Mouse (Mus musculus): ENCODE measurements around the gene Cldnd1.

Cldnd1 gene

DNA sequence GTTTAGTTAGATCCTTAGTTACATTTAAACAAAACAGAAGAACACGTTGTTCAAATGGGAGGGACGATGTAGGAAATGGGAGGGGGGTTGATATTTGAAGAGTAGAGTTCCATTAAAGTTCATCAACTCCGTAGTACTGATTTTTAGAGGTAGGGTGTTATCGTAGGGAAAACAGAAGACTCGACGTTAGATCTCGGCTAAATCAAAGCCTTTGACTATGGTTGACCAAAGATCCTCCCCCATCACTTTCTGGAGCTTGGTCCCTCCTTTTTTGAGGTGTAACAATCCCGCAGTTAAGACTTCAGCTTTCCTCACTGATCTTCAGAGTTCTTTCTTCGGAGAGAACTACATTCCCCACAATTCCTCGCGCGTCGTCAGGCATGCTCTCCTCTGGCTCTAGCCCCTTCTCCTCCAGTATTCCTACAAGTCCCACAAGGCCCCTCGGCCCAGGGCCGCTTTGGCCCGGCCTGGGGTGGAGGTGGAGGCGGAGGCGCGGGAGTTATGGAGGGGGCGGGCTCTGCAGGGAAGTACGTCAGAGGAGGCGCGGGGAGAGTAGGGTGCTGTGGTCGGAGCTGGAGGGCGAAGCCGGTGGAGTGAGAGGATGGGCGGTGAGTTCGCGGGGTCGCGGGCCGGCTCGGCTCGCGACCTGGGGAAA is at the start of gene Cldnd1:
Gene Cldnd1, plus strand, starts transcription at position 434 of the 655 bp plus-strand sequence.
- peak; percentile 85 for DNase-seq (ENCODE audit: extremely low read depth, low read depth, low spot score)

DNA sequence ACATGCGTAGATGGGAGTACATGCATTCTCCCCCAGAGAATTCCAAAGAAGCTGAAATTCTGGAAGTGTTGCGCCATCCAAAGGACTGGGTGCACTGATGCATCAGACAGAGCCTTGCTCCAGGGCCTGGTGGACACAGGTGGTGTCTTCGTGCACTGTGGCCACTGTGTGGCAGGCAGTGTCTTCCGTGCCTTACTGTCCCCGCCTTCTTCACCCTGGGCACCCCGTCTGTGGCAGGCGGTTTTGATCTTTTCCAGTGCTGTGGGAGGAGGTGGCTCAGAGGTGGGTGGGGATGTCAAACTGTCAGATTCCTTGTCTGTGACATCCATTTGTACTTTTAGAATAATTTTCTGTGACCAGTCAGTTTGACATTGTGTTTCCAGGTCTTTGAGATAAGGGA is 49.0 kb upstream of the Cldnd1 start:
- no peak for DNase-seq (ENCODE audit: extremely low read depth, low read depth, low spot score)

DNA sequence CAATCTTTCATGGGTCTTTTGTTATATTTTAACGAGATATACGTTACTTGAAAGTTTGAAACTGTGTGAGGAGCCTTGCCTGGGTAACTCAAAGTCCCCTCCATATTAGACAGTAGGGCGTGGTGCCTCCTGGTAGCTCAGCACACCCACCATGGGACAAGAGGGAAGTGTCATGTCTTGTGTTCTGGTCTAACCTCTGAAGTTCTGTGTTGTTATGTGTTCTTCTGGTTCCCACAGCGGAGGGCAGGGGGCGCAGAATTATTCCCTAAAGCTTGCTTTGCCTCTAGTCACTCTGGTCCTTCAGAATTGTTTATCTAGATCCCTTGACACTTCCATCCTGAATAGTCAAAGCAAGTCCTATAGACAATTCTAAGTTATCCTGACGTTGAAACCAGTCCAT is 45.7 kb upstream of the Cldnd1 start:
- DNase-seq (ENCODE audit: extremely low read depth, low read depth, low spot score): no peak

DNA sequence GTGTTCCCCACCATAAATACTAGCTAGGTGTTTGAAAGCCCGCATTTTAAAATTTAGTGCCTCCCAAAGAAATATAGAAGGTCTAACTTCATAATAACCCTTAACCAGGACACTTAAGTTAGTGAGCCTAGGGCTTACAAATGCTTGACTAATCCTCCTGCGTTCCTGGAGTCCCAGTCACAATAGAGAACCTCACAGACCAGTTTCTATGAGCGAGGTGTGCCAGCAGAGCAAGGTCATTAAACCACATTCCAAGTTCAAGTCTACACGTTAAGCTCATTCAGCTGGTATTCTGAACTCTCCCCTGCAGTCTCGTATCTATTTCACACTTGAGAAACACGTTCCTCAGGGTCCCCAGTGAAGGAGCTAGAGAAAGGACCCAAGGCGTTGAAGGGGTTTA is 44.8 kb upstream of the Cldnd1 start:
- peak; percentile 75 for DNase-seq (ENCODE audit: extremely low read depth, low read depth, low spot score)

DNA sequence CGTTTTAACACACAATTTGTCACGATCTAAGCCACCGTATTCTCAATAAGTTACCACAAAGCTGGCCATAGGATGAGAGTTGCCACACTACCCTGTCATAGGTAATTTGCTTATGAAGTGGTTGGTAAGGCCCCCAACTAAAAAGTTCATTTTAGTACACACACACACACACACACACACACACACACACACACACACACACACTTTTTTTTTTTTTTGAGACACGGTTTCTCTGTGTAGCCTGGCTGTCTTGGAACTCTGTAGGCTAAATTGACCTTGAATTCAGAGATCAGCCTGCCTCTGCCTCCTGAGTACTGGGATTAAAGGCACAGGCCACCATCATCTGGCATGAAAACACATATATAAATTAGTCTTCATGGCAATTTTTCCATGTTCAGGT is 43.8 kb upstream of the Cldnd1 start:
- DNase-seq (ENCODE audit: extremely low read depth, low read depth, low spot score): no peak

DNA sequence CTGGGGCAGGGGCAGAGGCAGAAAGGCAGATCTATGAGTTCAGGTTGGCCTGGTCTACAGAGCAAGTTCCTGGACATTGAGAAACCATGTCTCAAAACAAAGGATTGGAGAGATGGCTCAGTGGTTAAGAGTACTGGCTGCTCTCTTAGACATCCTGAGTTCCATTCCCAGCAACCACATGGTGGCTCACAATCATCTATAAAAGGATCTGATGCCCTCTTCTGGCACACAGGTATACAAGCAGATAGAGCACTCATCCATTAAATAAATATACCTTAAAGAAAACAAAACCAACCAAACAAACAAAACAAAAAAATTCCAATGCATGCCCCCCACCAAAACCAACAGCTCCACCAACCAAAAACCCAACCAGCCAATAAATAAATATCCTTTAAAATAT is 43.2 kb upstream of the Cldnd1 start:
- no peak for DNase-seq (ENCODE audit: extremely low read depth, low read depth, low spot score)

DNA sequence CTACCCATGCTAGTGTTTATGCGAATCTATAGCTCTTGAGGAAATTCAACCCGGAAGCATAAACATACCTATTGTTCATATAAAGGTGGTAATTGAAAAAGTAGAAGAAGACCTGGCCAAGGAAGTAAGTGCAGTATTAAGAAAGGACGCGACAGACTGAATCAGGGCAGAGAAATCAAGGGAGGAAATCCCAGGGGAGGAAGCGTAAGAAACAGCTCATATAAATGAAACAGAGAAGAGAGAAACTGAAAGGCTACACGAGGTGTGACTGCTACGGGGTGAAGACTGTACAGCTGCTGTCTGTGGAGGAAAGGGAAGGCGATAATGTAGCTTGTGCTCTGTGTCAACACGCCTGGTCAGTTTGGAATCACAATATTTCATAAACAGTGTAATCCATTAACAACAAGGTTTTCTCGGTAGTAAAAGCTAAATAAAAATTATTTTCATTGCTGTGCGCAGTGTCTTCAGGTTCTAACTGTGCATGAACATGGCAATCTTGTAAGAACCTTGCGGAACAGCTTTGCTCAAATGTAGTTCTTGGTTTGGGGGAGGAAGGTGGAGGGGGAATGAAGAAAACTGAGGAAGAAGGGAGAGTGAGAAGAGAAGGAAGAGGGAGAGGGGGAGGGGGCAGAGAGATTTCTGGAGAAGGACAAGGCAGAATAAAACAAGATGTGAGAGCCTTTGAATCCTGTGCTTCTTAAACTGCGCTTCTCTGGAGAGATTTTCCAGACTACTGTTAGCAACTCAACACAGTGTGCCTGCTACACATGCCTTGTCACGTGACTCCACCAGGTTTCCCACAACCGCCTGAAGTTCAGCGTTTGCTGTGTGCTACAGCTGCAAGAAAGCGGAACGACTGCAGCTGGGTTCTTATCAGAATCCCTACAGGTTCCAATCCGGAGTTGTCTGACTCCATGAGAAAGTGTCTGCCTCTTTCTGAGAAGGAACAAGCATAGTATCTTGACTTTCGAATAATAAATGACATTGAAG is 41.9 kb upstream of the Cldnd1 start:
- no peak for DNase-seq (ENCODE audit: extremely low read depth, low read depth, low spot score)

DNA sequence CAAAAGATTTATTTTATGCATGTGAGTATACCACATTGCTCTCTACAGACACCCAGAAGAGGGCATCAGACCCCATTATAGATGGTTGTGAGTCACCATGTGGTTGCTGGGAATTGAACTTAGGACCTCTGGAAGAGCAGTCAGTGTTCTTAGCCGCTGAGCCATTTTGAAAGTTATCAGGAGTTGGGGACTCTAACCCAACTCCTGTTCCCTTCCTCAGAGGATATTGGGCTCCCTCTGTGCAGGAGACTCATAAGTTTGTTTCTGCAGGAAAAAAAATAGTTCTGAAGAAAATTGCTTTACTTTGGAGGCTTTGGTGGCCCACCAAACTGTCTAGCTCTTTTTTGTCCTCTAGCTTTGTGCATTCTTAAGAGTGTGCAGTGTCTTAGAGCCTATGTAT is 39.2 kb upstream of the Cldnd1 start:
- no peak for DNase-seq (ENCODE audit: extremely low read depth, low read depth, low spot score)

DNA sequence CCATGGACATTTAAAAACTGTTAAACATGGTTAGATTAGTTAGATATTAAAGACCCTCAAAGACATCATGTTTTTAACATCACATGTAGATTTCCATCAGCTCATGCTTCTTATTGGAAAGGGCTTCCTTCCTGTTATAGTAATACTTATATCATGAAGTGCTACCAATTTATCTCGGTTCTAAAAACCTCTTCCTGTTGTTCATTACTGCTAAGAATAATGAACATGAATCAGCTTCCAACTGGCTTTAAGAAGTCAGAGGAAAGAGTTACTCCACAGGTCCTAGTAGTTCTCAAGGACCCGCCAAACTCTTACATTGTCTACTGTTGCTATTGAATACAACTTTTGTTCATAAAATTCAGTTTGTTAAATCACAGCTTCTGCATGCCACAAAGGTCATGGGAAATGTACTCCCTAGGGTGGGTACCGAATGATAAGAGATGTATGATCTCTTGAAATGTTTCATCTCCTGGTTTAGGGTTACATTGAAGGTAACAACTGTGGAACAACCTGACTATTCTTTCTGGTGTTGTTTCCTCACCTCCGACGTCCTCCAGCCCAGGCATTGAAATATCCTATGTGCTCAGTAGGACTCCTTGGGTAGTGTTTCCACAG is 38.0 kb upstream of the Cldnd1 start:
- no peak for DNase-seq (ENCODE audit: extremely low read depth, low read depth, low spot score)

DNA sequence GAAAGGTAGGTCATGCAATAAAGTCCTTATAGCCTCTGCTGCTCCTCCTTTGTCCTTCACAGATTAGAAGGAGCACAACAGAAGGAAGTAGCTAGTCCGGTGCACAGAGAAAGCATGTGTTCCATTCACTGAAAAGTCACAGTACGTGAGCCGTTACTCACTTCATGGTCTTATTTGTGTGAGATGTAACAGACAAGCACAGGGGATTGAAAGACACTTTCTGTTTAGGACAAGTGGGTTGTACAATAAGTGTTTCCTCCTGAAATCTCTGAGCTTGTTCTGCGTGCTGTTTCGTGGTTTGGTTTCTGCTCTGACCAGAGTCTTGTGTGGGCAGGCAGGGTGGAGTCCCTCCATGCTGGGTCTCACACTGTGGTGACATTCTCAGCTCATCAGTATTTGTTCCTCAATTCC is 37.4 kb upstream of the Cldnd1 start:
- DNase-seq (ENCODE audit: extremely low read depth, low read depth, low spot score): no peak

DNA sequence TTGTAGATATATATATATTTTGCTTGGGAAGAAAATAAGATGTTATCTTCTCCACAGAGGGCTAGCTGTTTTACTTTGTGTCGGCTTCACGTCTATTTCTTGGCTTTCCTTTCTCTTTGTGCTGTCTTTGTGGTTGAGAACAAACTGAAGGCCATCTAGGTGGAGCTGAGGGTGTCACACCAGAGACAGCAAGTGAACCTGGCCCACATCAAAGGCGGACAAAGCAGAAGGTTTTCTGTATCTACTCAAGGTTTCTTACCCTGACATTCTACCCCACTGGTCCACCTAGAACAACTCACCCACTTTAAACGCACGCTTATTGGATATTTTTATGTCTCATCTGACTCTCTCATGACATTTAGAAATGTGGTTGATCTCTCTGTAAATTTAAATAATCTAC is 33.6 kb upstream of the Cldnd1 start:
- no peak for DNase-seq (ENCODE audit: extremely low read depth, low read depth, low spot score)

DNA sequence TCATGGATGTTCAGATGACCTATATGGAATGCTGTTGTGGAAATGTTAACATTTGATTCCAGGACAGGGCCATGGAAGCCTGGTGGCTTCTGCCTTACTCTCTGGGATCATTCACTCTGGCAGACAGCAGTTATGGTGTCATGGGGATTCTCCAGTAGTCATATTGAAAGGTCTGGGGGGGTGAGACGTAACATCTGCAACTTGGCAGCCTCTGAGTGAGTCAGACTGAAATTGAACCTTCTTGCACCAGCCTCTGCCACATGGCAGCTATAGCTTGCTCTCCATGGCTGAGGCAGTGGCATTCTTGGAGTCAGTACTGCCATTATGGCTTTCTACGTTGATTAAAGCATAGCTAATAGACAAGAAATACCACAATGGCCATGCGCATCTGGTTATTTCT is 30.9 kb upstream of the Cldnd1 start:
- no peak for DNase-seq (ENCODE audit: extremely low read depth, low read depth, low spot score)

DNA sequence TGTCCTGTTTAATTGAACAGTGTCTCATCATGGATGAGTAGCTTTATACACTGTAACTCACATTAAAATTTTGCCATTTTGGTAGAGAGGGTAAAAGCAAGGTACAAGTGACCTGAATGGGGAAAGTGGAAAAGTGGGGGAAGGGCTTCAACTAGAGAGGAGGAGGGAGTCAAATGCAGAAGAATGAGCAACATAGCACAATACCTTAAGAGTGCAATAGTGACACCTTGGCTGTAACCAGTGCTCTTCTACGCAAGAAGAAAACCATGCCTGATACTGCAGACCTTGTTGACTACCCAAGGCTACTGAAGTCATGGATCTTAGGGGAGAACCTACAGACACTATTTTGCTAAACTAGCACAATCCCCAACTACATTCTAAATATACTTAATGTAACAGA is 30.4 kb upstream of the Cldnd1 start:
- DNase-seq (ENCODE audit: extremely low read depth, low read depth, low spot score): no peak

DNA sequence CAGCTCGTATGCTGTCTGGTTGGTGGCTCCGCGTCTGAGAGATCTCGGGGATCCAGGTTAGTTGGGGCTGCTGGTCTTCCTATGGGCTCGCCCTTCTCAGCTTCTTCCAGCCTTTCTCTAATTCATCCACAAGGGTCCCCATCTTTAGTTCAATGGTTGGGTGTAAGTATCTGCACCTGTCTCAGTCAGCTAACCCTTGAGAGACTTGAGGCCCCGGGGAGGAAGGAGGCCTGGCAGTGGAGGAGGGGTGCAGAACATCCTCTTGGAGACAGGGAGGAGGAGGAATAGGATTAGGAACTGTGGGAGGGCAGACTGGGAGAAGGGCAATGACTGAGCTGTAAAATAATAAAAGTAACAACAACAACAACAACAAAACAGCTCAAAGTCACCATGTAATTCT is 27.5 kb upstream of the Cldnd1 start:
- DNase-seq (ENCODE audit: extremely low read depth, low read depth, low spot score): no peak

DNA sequence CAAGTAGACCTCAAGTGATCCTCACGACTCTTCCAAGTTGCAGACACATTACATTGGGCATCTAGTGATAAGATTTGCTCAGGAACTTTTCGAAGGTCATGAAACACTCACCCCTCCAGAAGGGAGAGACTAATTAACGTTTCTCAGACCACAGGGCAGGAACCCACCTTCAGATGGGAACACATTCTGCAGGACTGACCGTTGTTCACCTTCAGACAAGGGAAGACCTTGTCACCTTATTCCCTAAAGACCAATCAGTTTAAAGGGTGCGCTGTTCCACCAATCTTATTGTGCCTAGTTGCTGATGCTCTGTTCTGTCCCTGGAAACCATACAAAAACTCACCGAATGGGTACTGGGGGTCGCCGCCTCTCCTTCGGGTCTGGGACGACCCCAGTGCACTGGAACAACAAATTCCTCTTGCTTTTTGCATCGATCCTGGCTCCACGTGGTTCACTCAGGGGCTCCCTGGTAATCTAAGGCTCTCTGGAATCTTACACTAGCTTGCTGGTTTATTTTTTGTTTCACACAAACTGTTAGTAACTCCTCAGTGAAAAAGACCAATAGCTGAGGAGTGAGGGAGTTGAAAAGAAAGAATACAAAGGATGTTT is 26.8 kb upstream of the Cldnd1 start:
- no peak for DNase-seq (ENCODE audit: extremely low read depth, low read depth, low spot score)

DNA sequence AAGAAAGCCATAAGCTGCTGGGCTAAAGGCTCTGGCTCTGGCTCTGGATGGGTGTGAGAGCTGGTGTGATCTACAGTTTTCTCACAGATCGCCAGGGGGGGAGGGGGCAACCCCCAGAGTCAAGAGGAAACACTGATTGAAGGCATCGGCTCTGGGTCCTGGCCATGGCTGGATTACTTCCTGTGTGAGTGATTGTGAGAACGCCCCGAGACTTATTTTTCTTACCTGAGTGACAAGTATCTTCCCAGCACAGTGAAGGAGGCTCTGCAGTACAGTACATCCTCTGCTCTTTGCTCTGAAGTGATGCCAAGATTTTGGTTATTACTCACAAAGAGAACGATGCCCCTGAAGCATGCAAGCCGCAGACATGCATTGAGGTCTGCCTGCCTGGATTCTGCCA is 25.9 kb upstream of the Cldnd1 start:
- DNase-seq (ENCODE audit: extremely low read depth, low read depth, low spot score): no peak

DNA sequence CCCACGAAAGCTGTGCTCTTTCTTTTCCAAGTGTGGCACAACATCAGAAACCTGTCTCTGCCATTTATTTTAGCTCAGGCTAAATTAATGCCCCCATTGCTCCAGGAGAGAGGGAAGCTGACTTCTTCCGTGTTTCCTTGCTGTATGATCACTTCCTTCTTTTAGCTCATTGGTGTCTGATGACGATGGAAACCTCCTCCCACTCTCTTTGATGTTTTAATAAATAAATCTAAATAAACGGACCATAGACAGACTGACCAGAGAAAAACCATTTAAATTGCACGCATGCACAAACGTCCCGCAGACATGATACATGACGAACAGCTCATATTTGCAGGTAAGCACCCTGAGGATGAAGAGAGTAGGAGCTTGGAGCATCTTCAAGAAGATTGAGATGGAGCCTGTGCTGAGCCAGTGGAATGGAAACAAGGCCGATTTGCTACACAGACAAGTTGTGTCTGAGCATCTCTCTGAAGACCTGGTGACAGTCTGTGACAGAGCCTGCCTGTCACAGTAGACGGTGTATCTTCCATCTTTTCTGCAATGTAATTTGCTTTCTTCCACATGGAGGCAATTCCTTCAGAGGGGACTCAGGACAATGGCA is 25.3 kb upstream of the Cldnd1 start:
- no peak for DNase-seq (ENCODE audit: extremely low read depth, low read depth, low spot score)

DNA sequence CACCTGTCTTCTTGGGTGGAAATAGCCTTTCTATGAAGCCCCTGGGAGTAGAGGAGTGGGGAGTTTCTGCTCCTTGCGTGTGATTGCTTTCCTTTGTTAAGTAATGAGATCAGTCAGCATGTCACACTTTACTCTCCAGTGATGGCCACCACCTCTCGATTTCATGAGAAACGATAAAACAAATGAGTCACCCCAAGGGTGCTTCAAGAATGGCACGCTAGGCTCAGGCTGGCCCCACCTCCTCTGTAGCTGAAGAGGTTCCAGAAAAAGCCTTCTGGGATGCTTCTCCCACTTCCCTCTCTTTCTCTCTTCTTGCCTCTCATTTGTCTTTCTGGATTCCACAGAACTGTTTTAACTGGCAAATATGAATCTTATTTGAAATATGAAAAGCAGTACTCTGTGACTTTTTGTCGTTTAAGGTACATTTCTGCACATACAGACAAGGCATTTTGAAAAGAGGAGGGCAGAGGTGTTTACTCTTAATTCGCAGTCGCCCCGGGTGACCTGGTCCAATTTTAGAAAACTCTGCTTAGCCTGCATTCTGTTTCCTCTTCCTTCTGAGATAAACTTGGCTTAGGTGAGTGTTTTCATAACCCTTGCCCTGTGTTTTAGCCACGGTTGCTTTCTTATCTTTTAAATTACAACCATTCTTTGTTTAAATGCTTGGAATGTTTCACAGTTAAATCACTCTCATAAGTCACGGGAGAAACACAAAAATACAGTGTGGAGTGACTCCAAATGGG is 24.2 kb upstream of the Cldnd1 start:
- DNase-seq (ENCODE audit: extremely low read depth, low read depth, low spot score): no peak

DNA sequence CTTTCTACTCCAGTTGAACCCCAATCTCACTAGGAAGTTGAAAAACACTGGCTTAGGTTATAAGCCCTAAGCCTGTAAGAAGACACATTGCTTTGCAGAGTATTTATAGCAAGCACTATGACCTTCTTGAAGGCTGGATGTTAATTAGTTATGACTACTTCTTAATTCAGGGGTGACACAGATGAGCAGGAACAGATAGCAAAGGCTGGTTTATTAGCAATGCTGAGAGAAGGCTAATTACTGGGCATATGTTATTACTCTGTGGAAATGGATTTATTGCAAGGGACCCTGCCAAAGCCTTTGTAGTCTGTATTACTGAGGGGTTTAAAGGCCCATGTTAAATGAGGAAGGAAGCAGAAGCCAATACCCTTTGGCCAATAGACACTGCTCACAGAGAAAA is 22.7 kb upstream of the Cldnd1 start:
- DNase-seq (ENCODE audit: extremely low read depth, low read depth, low spot score): no peak

DNA sequence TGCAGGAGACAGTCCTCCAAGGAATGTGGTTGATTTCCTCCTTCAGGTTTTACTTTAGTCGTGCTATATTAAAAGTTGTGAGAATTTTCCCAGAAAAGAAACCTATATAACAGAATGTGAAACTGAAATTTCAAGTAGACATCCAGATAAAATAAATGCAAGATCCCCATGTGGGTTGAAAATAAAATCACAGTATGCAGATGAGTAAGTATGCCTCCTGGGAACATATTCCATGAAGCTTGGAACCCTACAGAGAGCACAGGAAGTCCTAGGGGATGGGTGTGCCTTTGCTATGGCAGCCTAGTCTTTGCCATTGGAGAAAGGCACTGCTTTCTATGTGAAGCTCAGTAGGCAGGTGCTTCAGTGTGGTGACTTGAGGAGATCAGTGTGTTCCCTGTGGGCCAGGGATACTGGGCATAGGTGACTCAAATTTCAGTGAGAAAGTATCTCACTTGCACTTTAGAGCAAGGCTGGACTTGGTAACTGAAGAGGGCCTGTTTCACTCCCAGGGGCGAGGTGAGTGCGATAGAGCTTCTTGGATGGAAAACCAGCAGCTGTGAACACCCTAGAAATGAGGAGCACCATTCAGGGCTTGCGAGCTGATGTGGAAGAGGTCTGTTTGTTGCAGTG is 20.3 kb upstream of the Cldnd1 start:
- no peak for DNase-seq (ENCODE audit: extremely low read depth, low read depth, low spot score)
